Mouse (Mus musculus) urinary bladder, postnatal 4 days (tissue): Measurements from ENCODE around the gene Fam173a.

Experiments used
- DNase-seq, 2 experiments: peaks; one replicate each; pipeline ENCODE4 v3.0.0; 2021 to 2022; ENCODE audit warnings: low spot score in 2 of 2

Gene Fam173a

GRCm38 (mm10) chr17:25792615-25793014 is at the start of gene Fam173a:
TSS of gene Fam173a (minus strand) at chr17:25792901.
- peak; percentile 78 to 79 for DNase-seq

- DNase-seq, result no peak
Measured at GRCm38 (mm10) chr17:25841117-25841880, 48.6 kb upstream of the Fam173a start, which contains the start of gene Gm20683. TSS of gene Gm20683 (minus strand) at chr17:25841763.

GRCm38 (mm10) chr17:25840519-25840918 is 47.8 kb upstream of the Fam173a start:
- DNase-seq, result no peak

- DNase-seq, result no peak
Measured at GRCm38 (mm10) chr17:25839455-25840235, 46.9 kb upstream of the Fam173a start.

GRCm38 (mm10) chr17:25838904-25839303 is 46.2 kb upstream of the Fam173a start:
- no peak for DNase-seq

- DNase-seq, result no peak
Measured at GRCm38 (mm10) chr17:25837533-25837932, 44.8 kb upstream of the Fam173a start.

DNA sequence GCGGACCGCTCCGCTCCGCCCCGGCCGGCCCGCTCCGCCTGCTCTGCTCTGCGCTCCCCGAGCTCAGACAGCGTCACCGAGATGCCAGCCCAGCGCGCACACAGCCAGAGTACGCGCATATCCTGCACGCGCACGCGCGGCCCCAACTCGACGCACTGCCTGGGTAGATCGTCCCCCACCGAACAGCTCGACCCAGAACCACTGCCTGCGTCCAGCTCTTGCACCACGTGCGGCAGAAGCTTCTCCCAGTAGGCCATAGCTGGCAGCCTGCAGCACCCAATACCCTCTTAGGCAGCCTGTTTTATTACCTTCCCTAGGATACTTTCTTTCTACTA is 44.3 kb upstream of the Fam173a start, which contains the start of gene Rhbdl1:
Gene Rhbdl1 (minus strand): TSS at position 220 of the 335 bp plus-strand sequence.
- DNase-seq, result peak in 1 of 2 experiments; percentile 65

DNA sequence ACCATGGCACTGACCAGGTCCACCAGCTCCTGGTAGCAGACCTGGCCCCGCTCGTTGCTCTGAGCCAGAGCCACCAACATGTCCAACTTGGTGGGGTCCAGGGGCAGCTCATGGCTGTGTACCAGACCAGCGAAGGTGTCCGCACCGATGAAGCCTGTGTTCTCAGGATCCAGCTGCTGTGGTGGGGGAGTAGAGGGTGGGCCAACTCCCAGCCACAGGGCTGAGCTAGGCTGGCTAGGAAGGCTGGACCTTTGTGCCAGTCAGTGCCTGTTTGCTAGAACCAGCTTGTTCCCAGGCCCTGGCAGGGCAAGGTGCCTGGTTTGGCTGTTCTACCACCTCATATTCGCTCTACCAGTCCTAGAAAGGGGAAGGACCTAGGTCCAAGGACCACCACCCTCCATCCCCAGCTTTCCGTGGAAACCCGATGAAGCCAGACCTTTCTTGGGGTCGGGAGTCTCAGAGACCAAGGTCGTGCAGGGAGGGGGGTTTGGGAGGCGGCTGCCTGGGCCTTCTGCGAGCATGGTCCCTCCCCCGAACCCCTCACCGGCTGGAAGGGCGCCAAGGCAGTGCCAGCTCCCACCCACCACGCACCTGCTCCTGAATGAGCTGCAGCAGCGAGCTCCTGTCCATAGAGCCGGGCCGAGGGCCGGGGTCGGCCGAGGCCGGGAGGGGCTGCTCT is 43.8 kb upstream of the Fam173a start:
- no peak for DNase-seq

- DNase-seq, result no peak
Measured at GRCm38 (mm10) chr17:25835816-25836215, 43.1 kb upstream of the Fam173a start.

DNA sequence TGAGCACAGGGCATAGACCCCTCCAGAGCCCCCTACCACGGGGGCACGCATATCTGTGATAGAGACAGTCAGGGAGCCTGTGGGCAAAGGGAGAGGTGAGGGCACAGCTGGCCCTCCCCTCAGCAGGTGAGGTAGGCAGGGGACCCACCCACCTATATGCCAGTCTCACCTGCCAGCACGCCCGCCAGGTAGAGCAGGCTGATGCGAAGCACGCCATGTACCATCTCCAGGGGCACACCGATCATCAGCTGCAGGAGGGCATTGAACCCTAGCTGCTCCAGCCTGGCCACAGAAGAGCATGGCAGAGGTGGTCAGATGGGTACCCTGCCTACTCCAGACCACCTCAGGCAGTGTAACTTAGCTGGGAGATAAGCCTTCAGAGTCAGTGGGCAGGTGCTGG is 42.6 kb upstream of the Fam173a start:
- DNase-seq, result no peak

DNA sequence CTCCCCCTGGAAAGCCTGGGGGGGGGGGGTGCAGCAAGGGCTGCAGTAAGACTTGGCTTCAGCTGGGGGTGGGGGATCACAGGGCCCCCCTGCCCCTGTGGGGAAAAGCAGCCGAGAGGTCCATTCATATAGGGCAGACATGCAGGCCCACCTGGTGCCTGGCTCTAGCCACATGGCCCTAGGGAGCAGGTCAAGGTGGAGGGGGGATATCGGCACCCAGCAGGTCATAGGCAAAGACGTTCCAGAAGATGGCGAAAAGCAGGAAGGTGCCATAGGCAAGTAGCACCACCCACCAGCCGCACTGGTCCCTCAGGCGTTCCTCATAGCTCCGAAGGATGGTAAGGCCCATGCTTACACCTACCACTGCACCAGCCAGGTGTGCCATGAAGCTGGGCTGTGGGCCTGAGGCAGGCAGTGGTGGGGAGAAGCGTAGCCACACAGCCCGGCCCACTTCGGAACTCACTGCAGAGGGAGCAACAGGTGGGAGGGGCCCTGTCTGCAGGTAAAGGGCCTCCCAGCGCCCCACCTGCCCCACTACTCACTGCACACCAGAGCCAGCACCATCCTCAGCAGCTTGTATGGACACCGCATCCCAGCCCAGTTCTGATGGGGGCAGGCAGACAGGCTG is 42.0 kb upstream of the Fam173a start:
- DNase-seq, result no peak

DNA sequence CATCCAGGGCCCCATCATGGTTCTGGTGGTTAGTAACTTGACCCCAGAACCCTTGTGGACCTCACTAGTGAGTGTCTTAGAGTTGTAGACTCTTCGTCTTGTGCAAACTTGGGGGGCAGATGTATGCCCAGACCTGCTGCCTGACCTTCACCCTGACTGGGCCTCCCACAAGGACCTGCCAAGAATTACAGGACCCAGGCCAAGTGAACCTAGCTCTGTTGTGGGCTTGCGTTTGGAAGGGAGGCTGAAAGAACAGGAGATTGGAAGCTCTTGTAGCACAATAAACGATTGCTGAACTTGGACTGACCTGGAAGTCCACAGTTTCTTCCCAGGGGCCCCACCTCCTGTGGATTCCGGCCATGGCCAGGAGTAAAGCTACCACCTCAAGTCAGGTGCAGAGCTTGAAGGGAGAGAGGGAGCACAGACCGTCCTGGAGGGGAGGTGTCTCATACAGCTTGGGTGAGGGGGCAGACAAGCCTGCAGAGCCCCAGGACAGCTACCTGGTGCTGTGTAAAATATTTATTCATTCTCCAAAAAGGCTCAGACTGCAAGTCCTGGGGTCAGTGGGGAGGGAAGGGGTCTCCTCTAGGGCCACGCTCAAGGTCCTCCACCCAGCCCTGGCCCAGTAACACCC is 41.4 kb upstream of the Fam173a start:
- no peak for DNase-seq

DNA sequence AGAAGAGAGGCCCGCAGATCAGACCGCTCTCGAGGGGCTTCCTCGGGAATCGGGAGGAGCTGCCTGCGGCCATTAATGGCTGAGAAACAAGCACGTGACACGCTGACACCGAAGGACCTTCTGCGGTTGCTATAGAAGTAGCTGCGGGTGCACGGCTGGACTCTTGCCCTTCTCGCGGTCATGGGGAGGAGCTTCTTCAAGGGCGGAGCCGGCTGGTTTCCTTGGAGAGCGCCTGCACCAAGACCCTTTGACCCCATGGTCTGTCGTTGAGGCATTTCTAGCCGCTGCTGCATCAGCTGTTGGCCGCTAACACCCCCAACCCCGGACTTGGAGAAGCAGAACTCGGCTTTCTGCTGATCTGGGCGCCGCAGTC is 40.6 kb upstream of the Fam173a start, which contains the start of gene Stub1:
Gene Stub1 (minus strand): TSS at position 114 of the 373 bp plus-strand sequence.
- peak; percentile 90 to 94 for DNase-seq

GRCm38 (mm10) chr17:25832436-25833290 is 40.0 kb upstream of the Fam173a start:
- DNase-seq, result peak; percentile 99

GRCm38 (mm10) chr17:25831451-25832281 is 39.0 kb upstream of the Fam173a start:
- no peak for DNase-seq

GRCm38 (mm10) chr17:25830806-25831431 is 38.2 kb upstream of the Fam173a start:
- DNase-seq, result no peak

GRCm38 (mm10) chr17:25830200-25830753 is 37.6 kb upstream of the Fam173a start:
- DNase-seq, result no peak

GRCm38 (mm10) chr17:25829558-25830017 is 36.9 kb upstream of the Fam173a start:
- no peak for DNase-seq
